Mouse (Mus musculus) myocyte (in vitro differentiated cells): ENCODE results near the gene Tle6.

Experiments
- CEBPB ChIP-seq: IDR thresholded peaks from 2 replicates; pipeline ENCODE4 v1.6.1; 2011; ENCODE audit warnings: mild to moderate bottlenecking, moderate library complexity; ENCODE audit not compliant: poor library complexity, insufficient read depth, severe bottlenecking
- E2F4 ChIP-seq: IDR thresholded peaks from one replicate; pipeline ENCODE4 v1.6.1; 2011; ENCODE audit warnings: mild to moderate bottlenecking, control low read depth, moderate library complexity; ENCODE audit not compliant: insufficient read depth
- MAX ChIP-seq: IDR thresholded peaks from one replicate; pipeline ENCODE4 v1.6.1; 2011; ENCODE audit warnings: low read depth, mild to moderate bottlenecking, control low read depth
- MYOD1 ChIP-seq, 3 experiments: IDR thresholded peaks; one replicate each; pipeline ENCODE4 v1.6.1; 2011; ENCODE audit warnings: control low read depth in 2 of 3, low read depth in 2 of 3, mild to moderate bottlenecking in 2 of 3, moderate library complexity in 1 of 3; ENCODE audit not compliant: insufficient read length in 2 of 3, control insufficient read depth in 1 of 3
- POLR2A ChIP-seq: IDR thresholded peaks from one replicate; pipeline ENCODE4 v1.6.1; 2011; ENCODE audit warnings: low read depth, mild to moderate bottlenecking, control low read depth, moderate library complexity; ENCODE audit not compliant: insufficient read length
- SRF ChIP-seq: IDR thresholded peaks from one replicate; pipeline ENCODE4 v1.6.1; 2011; ENCODE audit warnings: low read depth; ENCODE audit not compliant: control insufficient read depth, insufficient read length
- TCF12 ChIP-seq: IDR thresholded peaks from one replicate; pipeline ENCODE4 v1.6.1; 2011; ENCODE audit warnings: mild to moderate bottlenecking, control low read depth; ENCODE audit not compliant: poor library complexity, insufficient read depth, severe bottlenecking
- TCF3 ChIP-seq: IDR thresholded peaks from one replicate; pipeline ENCODE4 v1.6.1; 2011; ENCODE audit warnings: low read depth, control low read depth; ENCODE audit not compliant: insufficient read length
- USF1 ChIP-seq: IDR thresholded peaks from one replicate; pipeline ENCODE4 v1.6.1; 2011; ENCODE audit warnings: low read depth, mild to moderate bottlenecking, control low read depth, moderate library complexity

GRCm38 (mm10) chr10:81615486-81615885, 14.6 kb upstream of the Tle6 start:
- TF ChIP-seq E2F4 (no peak), TCF12 (no peak), POLR2A (no peak), CEBPB (no peak), MYOD1 (IDR thresholded peaks at IDR 0.05; ENCODE audit: control insufficient read depth in 1 of 3, insufficient read length in 2 of 3, low read depth in 2 of 3) (no peak), MAX (no peak), TCF3 (no peak), USF1 (no peak), SRF (no peak)
